10 mouse cellular contexts compared by ENCODE assay signal in the genomic region with DNA sequence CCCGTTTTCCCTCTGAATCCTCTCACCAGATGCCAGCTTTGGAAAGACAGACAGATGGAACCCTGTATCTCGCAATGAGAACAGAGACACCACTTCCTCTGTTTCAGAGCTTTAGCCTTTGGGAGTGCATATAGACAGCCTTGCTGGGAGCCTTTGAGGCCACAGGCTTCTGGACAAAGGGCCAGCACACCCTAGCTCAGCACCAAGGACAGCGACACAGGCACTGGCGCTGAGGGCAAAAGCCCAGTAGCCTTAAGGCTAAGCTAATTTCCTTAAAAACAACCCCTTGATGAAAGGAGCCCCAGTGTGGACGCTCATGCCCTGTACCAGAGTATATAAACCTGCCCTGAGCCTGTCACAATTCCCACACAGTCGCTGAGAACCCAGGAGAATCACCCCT.
A peak's percentile ranks its signal among the peaks of the same experiment; 100 is the strongest.
DNase-seq lines count a peak whose midpoint lies in the region; ATAC-seq and TF ChIP-seq lines count a peak whose summit lies in the region.
"Had no signal": no experiment of that assay in that cellular context is flagged by ENCODE, and none has a peak within 500 bp of the region (broad histone marks: within the 10 kb centered on the region; RNA-seq: fewer than 3 reads in every experiment).

No protein-coding gene starts in this region.

- no peak overlapping the region for H3K4me3 ChIP-seq in heart, embryonic 10.5 days
- no peak overlapping the region for H3K4me3 ChIP-seq in kidney, postnatal 0 days (replicated peaks; ENCODE audit: low read depth, low read length)

- H3K36me3 ChIP-seq in heart, embryonic 10.5 days: no peaks in the 10 kb centered on the region
- no peaks in the 10 kb centered on the region for H3K36me3 ChIP-seq in kidney, postnatal 0 days (ENCODE audit: insufficient read depth, low read length)

- no peak for TF ChIP-seq CTCF in kidney, postnatal 0 days (IDR thresholded peaks at IDR 0.05; ENCODE audit: low read depth)

- no peaks in the 10 kb centered on the region for H3K4me1 ChIP-seq in heart, embryonic 10.5 days
- H3K4me1 ChIP-seq in kidney, postnatal 0 days (replicated peaks; ENCODE audit: insufficient read depth, low read length): no peaks in the 10 kb centered on the region

- H3K9me3 ChIP-seq in heart, embryonic 10.5 days: no peaks in the 10 kb centered on the region
- no peaks in the 10 kb centered on the region for H3K9me3 ChIP-seq in kidney, postnatal 0 days (replicated peaks; ENCODE audit: low read length)

- ATAC-seq in kidney, postnatal 0 days (replicated peaks; ENCODE audit: low FRiP score, low read depth): no peak

- H3K4me2 ChIP-seq in kidney, postnatal 0 days (ENCODE audit: low read length): no peak overlapping the region

- WGBS in heart, embryonic 10.5 days: 30% methylated on average over 6 of the region's 6 CpGs
- 27% methylated on average over 6 of the region's 6 CpGs for WGBS in kidney, postnatal 0 days

- peak; percentile 82 for DNase-seq in heart, embryonic 10.5 days (ENCODE audit: low spot score)
- no peak for DNase-seq in heart, adult 8-10 months (ENCODE audit: low spot score)
- DNase-seq in urinary bladder, postnatal 14 days (ENCODE audit: low spot score): peak; percentile 21
- DNase-seq in urinary bladder, adult 2 months (ENCODE audit: low spot score): no peak
- DNase-seq in kidney, postnatal 0 days (ENCODE audit: low spot score): peak; percentile 74
- DNase-seq in frontal cortex, postnatal 25 days (ENCODE audit: low spot score in 2 of 2): no peak
- no peak for DNase-seq in thymus, postnatal 25 days
- no peak for DNase-seq in left cerebral cortex, adult 9 months (ENCODE audit: low spot score in 2 of 2)
- DNase-seq: cerebellum, adult 11-12 months had no signal

- no peaks in the 10 kb centered on the region for H3K27me3 ChIP-seq in heart, embryonic 10.5 days (ENCODE audit: insufficient read depth, poor library complexity, severe bottlenecking)
- no peaks in the 10 kb centered on the region for H3K27me3 ChIP-seq in kidney, postnatal 0 days (ENCODE audit: insufficient read depth, low read length)
- H3K27me3 ChIP-seq: CH12.LX had no signal

- H3K9ac ChIP-seq in kidney, postnatal 0 days (ENCODE audit: low read depth, low read length): no peak overlapping the region

- no peak overlapping the region for H3K27ac ChIP-seq in heart, embryonic 10.5 days
- H3K27ac ChIP-seq in kidney, postnatal 0 days: no peak overlapping the region

Comparison
In these comparisons a context has a peak if more than half of its experiments do, and no peak if none do; other contexts are left out.
1. DNase-seq: peak in heart, embryonic 10.5 days (single experiment), urinary bladder, postnatal 14 days (single experiment) and kidney, postnatal 0 days (single experiment); none in heart, adult 8-10 months (single experiment), urinary bladder, adult 2 months (single experiment), frontal cortex, postnatal 25 days (0 of 2), thymus, postnatal 25 days (single experiment) and left cerebral cortex, adult 9 months (0 of 2).